Mouse (Mus musculus): ENCODE data around the gene Lrrc8c. TPM values are rescaled to one million over a fixed set of nuclear protein-coding genes. Genes with fewer than 3 reads are reported as not detected.

Lrrc8c gene
- polyA plus RNA-seq, 1 experiment from 2014 or later, result 11.8 TPM

GRCm38 (mm10) chr5:105649514-105650001, 130.4 kb downstream of the Lrrc8c start:
- Histone ChIP-seq H3K36me3 (ENCODE audit: control insufficient read depth, insufficient read depth) (no peaks in the 10 kb centered on the region), H3K4me1 (replicated peaks; ENCODE audit: control insufficient read depth, insufficient read depth, low read length) (no peaks in the 10 kb centered on the region), H3K9ac (ENCODE audit: low read depth, low read length) (no peak overlapping the region), H3K4me2 (replicated peaks; ENCODE audit: low read depth) (no peak overlapping the region), H3K27me3 (replicated peaks; ENCODE audit: control insufficient read depth, insufficient read depth, low read length) (no peaks in the 10 kb centered on the region), H3K9me3 (ENCODE audit: control insufficient read depth) (no peaks in the 10 kb centered on the region), H3K4me3 (ENCODE audit: low read depth, low read length) (no peak overlapping the region), H3K27ac (ENCODE audit: low read depth, low read length) (no peak overlapping the region; the same call in 1 of the 2 replicates)
- no peak for ATAC-seq
- TF ChIP-seq CTCF (IDR thresholded peaks at IDR 0.05; ENCODE audit: low read depth), result no peak
- 74% methylated on average over 10 of the region's 10 CpGs for WGBS

GRCm38 (mm10) chr5:105650728-105651479, 131.7 kb downstream of the Lrrc8c start:
- TF ChIP-seq CTCF (IDR thresholded peaks at IDR 0.05; ENCODE audit: low read depth), result no peak
- no peaks in the 10 kb centered on the region for H3K27me3 ChIP-seq (replicated peaks; ENCODE audit: control insufficient read depth, insufficient read depth, low read length)
- no peak overlapping the region for H3K27ac ChIP-seq (ENCODE audit: low read depth, low read length)
- H3K4me3 ChIP-seq (ENCODE audit: low read depth, low read length), result no peak overlapping the region
- no peak overlapping the region for H3K4me2 ChIP-seq (replicated peaks; ENCODE audit: low read depth)
- no peak overlapping the region for H3K9ac ChIP-seq (ENCODE audit: low read depth, low read length)
- H3K36me3 ChIP-seq (ENCODE audit: control insufficient read depth, insufficient read depth), result no peaks in the 10 kb centered on the region
- 76% methylated on average over 8 of the region's 8 CpGs for WGBS
- no peak for ATAC-seq
- H3K9me3 ChIP-seq (ENCODE audit: control insufficient read depth), result no peaks in the 10 kb centered on the region
- H3K4me1 ChIP-seq (replicated peaks; ENCODE audit: control insufficient read depth, insufficient read depth, low read length), result no peaks in the 10 kb centered on the region

GRCm38 (mm10) chr5:105651561-105651991, 132.4 kb downstream of the Lrrc8c start:
- ATAC-seq, result no peak
- Histone ChIP-seq H3K36me3 (ENCODE audit: control insufficient read depth, insufficient read depth) (no peaks in the 10 kb centered on the region), H3K4me1 (replicated peaks; ENCODE audit: control insufficient read depth, insufficient read depth, low read length) (no peaks in the 10 kb centered on the region), H3K4me2 (replicated peaks; ENCODE audit: low read depth) (no peak overlapping the region; the same call in 1 of the 2 replicates), H3K27ac (ENCODE audit: low read depth, low read length) (no peak overlapping the region), H3K9ac (ENCODE audit: low read depth, low read length) (no peak overlapping the region), H3K27me3 (replicated peaks; ENCODE audit: control insufficient read depth, insufficient read depth, low read length) (no peaks in the 10 kb centered on the region), H3K4me3 (ENCODE audit: low read depth, low read length) (no peak overlapping the region), H3K9me3 (ENCODE audit: control insufficient read depth) (no peaks in the 10 kb centered on the region)
- TF ChIP-seq CTCF (IDR thresholded peaks at IDR 0.05; ENCODE audit: low read depth), result no peak
- 49% methylated on average over 11 of the region's 11 CpGs for WGBS

GRCm38 (mm10) chr5:105654237-105655063, 135.3 kb downstream of the Lrrc8c start:
- H3K4me2 ChIP-seq (replicated peaks; ENCODE audit: low read depth), result peak overlapping the region; percentile 14; the same call in 1 of the 2 replicates
- no peaks in the 10 kb centered on the region for H3K9me3 ChIP-seq (ENCODE audit: control insufficient read depth)
- H3K4me3 ChIP-seq (ENCODE audit: low read depth, low read length), result no peak overlapping the region
- no peak; the same call in 1 of the 2 replicates for ATAC-seq
- no peak overlapping the region for H3K9ac ChIP-seq (ENCODE audit: low read depth, low read length)
- no peaks in the 10 kb centered on the region for H3K27me3 ChIP-seq (replicated peaks; ENCODE audit: control insufficient read depth, insufficient read depth, low read length)
- 23% methylated on average over 15 of the region's 15 CpGs for WGBS
- H3K4me1 ChIP-seq (replicated peaks; ENCODE audit: control insufficient read depth, insufficient read depth, low read length), result 0 out of 2 replicates have a peak, but pooled peaks cover 5% of the 10 kb centered on the region
- TF ChIP-seq CTCF (IDR thresholded peaks at IDR 0.05; ENCODE audit: low read depth), result peak; percentile 95
- H3K36me3 ChIP-seq (ENCODE audit: control insufficient read depth, insufficient read depth), result no peaks in the 10 kb centered on the region
- no peak overlapping the region for H3K27ac ChIP-seq (ENCODE audit: low read depth, low read length)

GRCm38 (mm10) chr5:105655100-105655734, 136.0 kb downstream of the Lrrc8c start:
- 71% methylated on average over 12 of the region's 12 CpGs for WGBS
- no peak for ATAC-seq
- H3K9ac ChIP-seq (ENCODE audit: low read depth, low read length), result no peak overlapping the region
- H3K9me3 ChIP-seq (ENCODE audit: control insufficient read depth), result no peaks in the 10 kb centered on the region
- no peaks in the 10 kb centered on the region for H3K36me3 ChIP-seq (ENCODE audit: control insufficient read depth, insufficient read depth)
- no peak for TF ChIP-seq CTCF (IDR thresholded peaks at IDR 0.05; ENCODE audit: low read depth)
- no peak overlapping the region for H3K4me3 ChIP-seq (ENCODE audit: low read depth, low read length)
- H3K4me2 ChIP-seq (replicated peaks; ENCODE audit: low read depth), result no peak overlapping the region
- no peak overlapping the region for H3K27ac ChIP-seq (ENCODE audit: low read depth, low read length)
- 0 out of 2 replicates have a peak, but pooled peaks cover 5% of the 10 kb centered on the region for H3K4me1 ChIP-seq (replicated peaks; ENCODE audit: control insufficient read depth, insufficient read depth, low read length)
- no peaks in the 10 kb centered on the region for H3K27me3 ChIP-seq (replicated peaks; ENCODE audit: control insufficient read depth, insufficient read depth, low read length)

GRCm38 (mm10) chr5:105661894-105662293, 142.7 kb downstream of the Lrrc8c start:
- H3K4me1 ChIP-seq (replicated peaks; ENCODE audit: control insufficient read depth, insufficient read depth, low read length), result 0 out of 2 replicates have a peak, but pooled peaks cover 5% of the 10 kb centered on the region
- H3K9ac ChIP-seq (ENCODE audit: low read depth, low read length), result no peak overlapping the region
- H3K27me3 ChIP-seq (replicated peaks; ENCODE audit: control insufficient read depth, insufficient read depth, low read length), result no peaks in the 10 kb centered on the region
- H3K27ac ChIP-seq (ENCODE audit: low read depth, low read length), result no peak overlapping the region
- no peak overlapping the region for H3K4me3 ChIP-seq (ENCODE audit: low read depth, low read length)
- no peak for ATAC-seq
- H3K36me3 ChIP-seq (ENCODE audit: control insufficient read depth, insufficient read depth), result no peaks in the 10 kb centered on the region
- no peaks in the 10 kb centered on the region for H3K9me3 ChIP-seq (ENCODE audit: control insufficient read depth)
- H3K4me2 ChIP-seq (replicated peaks; ENCODE audit: low read depth), result no peak overlapping the region
- TF ChIP-seq CTCF (IDR thresholded peaks at IDR 0.05; ENCODE audit: low read depth), result no peak
- 87% methylated on average over 5 of the region's 5 CpGs for WGBS

Other genes with a start within 250 kb of the Lrrc8c start
- not detected in 2 replicates for gene Gm43302, start 225.7 kb upstream of the Lrrc8c start, polyA plus RNA-seq (2015; fragmentation: Nextera tagmentation; extraction: Ambion mirVana)
- gene Gbp6, start 225.7 kb upstream of the Lrrc8c start, polyA plus RNA-seq (2015; fragmentation: Nextera tagmentation; extraction: Ambion mirVana), result 1.8 and 1.9 TPM in 2 replicates
- 12.2 and 12.6 TPM in 2 replicates for gene Lrrc8b, start 103.6 kb upstream of the Lrrc8c start, polyA plus RNA-seq (2015; fragmentation: Nextera tagmentation; extraction: Ambion mirVana)
- 14.5 and 15.3 TPM in 2 replicates for gene Lrrc8d, start 180.6 kb downstream of the Lrrc8c start, polyA plus RNA-seq (2015; fragmentation: Nextera tagmentation; extraction: Ambion mirVana)